Mouse (Mus musculus): ENCODE measurements around the gene Amt. TPM values are rescaled to one million over a fixed set of nuclear protein-coding genes. Genes with fewer than 3 reads are reported as not detected.
"Not testable (repeated sequence)": the region's sequence is repeated elsewhere in the genome, so short reads cannot be mapped to it uniquely, and the experiment has no call there.

Gene Amt
- total RNA-seq, 4 experiments from 2014 or later: 26.3 to 32.2 (median 28.2) TPM

DNA sequence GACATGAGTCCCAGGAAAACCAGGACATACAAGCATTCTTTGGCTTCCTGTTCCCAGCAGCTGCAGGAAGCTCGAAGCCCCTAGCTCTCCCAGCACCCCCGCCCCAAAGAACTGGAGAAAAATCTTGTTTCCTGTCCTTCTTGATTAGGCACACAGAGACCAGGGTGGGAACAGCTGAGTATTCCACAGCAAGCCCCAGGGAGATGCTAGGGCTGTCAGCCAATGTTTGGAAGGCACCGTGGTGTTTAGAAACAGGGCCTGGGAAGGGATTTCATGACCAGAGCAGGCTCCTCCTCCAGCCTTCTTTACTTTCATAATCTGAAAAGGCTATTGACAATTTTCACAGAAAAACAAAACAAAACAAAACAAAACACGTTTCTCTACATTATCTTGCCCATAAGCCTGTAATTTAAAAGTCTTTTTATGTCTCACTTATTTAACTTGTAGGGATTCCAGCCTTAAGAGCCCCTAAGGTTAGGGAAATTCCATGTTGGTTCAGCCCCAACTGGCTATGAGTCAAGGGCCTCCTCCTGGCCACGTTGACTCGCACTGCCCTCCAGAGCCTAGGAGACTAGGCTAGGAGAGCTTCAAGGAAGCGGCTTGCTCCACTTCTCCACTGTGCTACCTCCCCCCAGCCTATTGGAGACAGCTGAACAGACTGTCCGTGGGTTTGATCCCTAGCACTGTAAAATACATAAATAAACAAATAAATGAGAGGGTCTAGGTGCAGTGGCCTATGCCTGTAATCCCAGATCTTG is 16.4 kb upstream of the Amt start:
- DNase-seq (ENCODE audit: low spot score in 2 of 2): no peak

DNA sequence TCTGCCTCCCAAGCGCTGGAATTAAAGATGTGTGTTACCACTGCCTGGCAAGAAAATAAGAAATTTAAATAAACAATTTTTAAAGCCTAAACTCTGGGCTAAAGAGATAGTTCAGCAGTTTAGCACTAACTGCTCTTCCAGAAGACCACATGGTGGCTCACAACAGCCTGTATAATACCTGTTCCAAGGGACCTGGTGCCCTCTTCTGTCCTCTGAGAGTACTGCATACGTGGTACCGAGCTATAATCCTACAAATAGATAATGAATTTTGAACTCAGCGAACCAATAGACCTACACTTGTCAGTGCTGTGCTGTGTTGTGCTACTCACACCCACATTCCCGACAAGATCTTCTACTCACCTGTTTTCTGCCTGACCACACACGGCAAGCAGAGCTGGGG is 12.2 kb upstream of the Amt start:
- DNase-seq (ENCODE audit: low spot score in 2 of 2): peak in 1 of 2 experiments; percentile 39

DNA sequence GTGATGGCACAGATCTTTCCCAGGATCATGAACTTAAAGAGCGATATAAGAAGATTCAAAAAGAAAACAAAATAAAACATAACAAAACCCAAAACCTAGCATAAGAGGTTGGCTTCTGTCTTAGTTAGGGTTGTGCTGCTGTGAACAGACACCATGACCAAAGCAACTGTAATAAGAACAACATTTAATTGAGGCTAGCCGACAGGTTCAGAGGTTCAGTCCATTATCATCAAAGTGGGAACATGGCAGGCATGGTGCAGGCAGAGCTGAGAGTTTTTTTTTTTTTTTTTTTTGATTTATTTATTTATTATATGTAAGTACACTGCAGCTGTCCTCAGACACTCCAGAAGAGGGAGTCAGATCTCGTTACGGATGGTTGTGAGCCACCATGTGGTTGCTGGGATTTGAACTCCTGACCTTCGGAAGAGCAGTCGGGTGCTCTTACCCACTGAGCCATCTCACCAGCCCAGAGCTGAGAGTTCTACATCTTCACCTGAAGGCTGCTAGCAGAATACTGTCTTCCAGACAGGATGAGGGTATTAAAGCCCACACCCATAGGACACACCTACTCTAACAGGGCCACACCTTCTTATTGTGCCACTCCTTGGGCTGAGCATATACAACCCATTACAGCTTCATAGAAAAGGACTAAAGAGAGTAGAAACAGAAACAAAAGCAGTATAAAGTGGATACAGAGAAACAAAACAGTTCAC is 9.0 kb upstream of the Amt start:
- DNase-seq (ENCODE audit: low spot score in 2 of 2): not testable (repeated sequence)

DNA sequence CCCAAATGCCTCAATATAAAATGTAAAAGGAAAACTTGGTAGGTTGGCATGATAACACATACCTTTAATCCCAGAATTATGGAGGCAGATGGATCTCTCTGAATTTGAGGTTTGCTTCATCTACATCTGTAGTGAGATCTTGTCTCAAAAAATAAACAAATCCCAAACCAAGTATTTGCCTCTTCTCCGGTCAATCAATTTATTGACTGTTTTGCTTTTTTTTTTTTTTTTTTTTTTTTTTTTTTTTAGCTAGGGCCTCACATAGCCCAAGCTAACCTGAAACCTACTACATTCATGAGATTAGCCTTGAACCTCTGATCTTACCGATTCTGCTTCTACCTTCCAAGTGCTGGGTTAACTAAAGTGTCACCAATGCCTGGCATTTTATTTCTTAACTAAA is 7.3 kb upstream of the Amt start:
- no peak for DNase-seq (ENCODE audit: low spot score in 2 of 2)

DNA sequence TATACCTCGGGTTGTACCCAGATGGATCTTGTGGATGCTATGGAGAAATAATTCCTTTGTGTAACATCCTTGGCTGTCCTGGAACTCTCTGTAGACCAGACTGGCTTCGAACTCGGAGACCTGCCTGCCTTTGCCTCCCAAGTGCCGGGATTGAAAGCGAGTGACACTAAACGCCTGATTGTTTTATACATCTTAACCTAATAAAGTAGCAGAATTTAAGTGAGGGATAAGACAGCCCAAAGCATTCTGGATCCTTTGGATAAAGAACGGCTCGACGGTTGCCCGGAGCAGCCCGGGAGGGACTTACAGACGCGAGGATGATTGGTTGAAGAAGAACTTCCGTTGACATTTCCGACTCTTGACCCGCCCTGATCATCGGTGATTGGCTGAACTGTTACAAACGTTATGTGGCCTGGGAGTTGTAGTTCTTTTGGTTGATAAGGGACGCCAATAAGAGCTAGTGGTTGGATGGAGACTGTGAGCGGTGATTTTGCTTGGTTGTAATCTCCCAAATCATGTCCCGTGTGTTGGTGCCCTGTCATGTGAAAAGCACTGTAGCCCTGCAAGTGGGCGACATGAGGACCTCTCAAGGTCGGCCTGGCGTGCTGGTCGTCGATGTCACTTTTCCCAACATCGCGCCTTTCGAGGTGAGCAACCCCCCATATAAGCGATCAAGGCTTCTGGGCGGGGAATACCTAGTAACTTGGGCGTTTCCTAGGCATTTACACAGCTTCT is 6.5 kb upstream of the Amt start, which contains the start of gene Nicn1:
Nicn1 (plus strand) TSS at position 414 of the 735 bp plus-strand sequence.
- DNase-seq (ENCODE audit: low spot score in 2 of 2): peak; percentile 80 to 97

DNA sequence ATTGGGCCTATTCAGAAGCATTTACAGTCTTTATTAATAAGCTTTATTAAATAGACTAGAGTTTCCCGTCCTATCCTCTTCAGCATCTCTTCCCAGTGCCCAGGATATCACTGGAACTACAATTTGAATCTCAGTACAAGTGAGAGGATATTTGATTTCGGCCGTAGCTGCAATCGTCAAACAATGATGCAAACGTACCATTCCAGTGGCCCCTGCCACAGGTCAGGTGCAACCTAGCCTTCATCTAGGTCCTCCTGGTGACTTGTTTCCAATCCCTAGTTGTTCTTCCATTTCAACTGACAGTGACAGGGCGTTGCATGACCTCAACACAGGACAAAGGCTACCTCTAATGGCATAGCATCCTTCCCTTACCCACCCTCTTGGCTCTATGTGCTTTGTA is 5.9 kb upstream of the Amt start:
- no peak for DNase-seq (ENCODE audit: low spot score in 2 of 2)

DNA sequence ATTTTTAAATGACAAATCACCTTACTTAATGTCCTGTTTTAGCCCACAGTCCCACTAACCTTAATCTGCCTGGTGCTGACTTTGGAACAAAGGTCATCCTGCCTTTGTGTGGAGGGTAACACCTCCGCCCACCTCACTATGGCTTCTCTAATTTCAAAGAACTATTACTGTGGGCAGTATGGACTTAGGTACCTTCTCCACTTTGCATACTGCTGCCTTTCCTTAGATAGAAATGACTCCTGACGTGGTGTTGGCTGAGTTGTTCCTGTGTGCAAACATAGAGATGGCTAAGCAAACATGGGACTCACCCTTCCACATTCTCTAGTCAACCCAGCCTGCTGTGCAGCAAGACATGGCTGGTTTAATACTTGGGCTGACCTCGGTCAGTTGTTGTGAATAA is 5.2 kb downstream of the Amt start:
- DNase-seq (ENCODE audit: low spot score in 2 of 2): no peak

DNA sequence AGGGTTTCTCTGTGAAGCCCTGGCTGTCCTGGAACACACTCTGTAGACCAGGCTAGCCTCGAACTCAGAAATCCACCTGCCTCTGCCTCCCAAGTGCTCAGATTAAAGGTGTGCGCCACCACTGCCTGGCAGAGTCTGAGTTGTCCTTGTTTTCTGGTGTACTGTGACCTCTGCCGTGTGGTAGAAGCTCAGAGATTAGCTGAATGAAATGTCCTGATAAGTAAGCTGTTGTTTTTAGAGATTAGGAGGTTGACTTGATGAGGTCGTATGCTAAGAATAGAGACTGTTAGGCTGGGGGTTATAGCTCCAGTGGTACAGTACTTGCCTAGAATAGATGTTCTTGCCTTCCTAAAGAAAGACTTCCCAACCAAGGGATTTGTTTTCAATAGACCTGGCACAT is 8.1 kb downstream of the Amt start:
- DNase-seq (ENCODE audit: low spot score in 2 of 2): no peak

DNA sequence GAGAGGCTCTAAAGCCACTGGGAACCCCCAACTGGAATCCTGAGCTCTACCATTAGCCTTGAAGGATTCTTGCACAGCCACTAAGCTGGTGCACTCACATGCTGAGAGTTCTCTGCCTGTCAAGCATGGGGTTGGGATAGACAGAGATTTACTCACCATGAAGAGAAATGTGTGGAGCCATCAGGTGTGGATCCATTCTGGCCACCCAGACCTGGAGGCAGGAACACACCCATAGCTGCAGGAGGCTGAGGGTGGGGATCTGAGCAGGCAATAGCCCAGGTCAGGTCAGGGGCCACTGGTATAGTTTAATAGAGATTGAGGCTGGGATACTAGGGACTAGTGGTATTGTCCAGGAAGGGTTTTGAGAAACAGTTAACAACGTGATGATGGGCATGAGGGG is 8.5 kb downstream of the Amt start:
- no peak for DNase-seq (ENCODE audit: low spot score in 2 of 2)

DNA sequence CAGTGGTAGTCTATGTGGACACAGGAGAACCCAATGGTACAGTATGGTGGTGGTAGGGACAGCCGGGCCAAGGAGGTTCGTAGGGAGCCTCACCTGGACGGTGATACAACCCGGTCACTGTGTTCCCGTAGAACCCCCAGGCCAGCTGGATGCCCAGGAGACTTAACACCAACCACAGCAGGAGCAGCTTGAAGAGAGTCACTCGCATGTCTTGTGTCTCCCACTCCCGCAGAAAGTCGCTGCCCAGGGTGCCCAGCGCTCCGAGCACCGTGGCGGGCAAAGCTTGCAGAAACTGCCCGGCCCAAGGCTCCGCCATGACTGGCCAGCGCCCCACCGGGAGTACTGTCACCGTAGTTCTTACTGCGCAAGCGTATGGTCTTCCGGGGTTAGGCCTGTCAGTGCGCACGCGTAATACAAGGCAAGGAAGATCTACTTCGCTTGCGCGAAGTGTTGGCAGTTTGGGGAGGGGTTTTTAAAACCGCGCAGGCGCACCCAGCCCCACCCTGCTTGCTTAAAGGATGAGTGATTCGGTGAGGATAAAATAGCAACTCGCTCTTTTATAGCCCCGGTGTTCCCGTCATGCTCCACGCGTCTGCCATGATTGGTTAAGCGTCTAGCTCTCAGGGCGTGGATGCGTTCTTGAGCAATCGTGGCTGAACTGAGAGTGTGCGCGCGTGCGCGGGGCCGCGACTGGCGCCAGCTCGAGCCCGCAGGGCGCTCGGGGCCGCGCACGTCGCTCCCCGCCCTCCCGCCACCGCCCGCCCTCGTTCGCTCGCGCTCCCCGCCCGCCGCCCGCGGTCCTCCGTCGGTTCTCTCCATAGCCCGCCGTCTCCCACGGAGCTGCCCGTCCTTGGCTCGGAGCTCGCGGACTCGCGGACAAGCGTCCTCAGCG is 9.2 kb downstream of the Amt start, which contains the start of the genes Rhoa and Tcta:
Rhoa (plus strand) TSS at position 501 of the 892 bp plus-strand sequence.
Tcta (minus strand) TSS at position 532 of the 892 bp plus-strand sequence.
- peak; percentile 96 to 100 for DNase-seq (ENCODE audit: low spot score in 2 of 2)

DNA sequence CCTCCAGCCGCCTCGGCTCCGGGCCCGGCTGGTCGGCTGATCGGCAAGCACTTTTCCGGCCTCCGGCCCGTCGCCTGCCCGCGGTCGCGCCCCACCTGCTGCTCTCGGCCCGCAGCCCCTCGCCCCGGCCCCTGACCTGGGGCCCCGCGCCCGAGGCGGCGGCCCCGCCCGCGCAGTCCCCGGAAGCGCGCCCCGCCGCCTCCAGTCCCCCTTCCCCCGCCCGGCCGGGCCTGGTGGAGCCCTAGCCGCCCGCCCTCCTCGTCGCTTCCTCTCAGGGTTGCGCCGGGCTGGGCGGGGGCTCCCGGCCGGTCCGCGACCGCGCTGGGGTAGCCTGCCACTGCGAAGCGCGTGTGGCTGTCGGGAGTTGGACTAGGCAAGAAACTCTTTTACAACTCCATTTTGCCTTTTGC is 9.9 kb downstream of the Amt start:
- peak in 1 of 2 experiments; percentile 37 for DNase-seq (ENCODE audit: low spot score in 2 of 2)

DNA sequence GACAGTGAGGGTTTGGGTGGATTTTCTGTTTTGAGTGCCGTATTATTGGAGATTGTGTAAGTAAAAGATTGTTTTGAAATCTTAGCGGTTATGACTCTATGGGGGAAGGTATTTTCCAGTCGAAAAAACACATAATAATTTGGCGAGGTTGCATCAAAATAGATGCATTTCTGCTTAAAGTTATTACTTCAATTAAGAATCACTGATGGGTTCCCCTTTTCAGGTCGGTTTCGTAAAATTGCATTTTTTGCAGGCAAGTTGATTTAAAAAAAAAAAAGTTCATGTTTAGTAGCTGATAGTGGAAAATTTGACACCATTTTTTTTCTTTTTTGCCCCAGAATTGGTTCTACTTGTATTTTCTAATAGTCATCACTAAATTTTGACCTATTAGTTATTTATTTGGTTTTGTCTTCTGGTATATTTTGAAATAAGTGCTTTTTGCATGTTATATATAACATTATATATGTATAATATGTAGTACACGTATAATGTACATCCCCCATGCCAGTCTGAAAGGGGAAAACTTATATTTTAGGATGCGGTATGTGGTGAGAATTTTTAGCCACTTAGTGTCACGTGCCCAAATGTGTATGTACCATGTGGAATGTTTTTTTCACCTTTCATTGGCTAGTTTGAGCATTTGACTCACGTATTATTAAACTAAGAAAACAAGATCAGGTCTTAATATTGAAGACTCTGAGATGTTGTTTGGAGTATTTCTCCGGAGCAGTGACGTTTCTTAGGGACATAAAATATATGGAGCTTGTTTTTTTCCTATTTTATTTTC is 10.6 kb downstream of the Amt start:
- DNase-seq (ENCODE audit: low spot score in 2 of 2): no peak

DNA sequence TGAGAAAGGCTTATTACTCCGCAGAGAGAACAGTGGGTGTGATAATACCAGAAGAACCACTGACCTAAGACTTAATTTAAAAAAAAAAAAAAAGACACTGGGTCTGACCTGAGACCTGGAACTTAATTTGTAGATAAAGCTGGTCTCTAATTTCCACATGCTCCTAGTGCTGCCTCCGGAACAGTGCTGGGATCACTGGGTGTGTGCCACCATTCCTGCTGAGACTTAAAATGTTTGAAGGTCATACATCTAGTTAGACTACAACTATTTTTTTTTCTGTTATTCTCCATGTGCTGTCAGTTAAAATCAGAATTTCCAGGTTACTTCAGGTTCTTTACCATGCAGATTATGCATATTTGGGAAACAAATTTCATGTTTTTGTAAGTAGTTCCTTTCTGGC is 11.5 kb downstream of the Amt start:
- no peak for DNase-seq (ENCODE audit: low spot score in 2 of 2)

DNA sequence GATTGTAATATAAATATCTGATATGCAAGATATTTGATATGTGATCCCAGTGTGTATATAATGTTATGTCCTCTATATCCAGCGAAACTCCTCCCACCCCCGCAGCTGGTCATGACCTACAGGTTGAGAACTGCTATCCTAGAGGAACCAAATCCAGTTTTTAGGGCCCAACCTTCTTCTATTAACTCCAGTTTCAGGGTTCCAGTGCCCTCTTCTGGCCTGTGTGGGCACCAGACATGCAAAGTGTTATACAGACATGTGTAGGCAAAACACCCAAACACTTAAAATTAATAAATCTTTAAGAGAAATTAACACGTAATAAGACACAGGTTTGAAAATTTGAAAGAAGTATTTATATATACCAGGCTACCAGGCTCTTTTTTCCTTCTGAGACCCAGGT is 20.9 kb downstream of the Amt start:
- DNase-seq (ENCODE audit: low spot score in 2 of 2): no peak

DNA sequence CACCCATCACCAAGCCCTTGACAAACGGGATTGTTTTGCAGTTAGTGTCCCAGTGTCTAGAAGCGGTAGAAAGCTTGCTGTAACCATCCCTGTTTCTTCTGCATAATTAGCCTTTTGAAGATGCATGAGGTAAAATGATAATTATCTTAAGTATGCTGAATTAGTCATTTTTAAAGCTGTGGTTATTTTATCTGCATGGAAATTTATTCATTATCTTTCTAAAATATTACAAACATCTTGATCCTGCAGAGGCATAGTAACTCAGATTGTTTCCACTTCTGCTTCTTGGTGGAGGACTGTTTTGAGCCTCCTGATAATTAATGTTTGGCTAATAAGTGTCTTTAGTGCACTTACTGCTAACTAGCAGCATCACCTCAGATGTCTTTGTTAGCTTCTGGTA is 21.8 kb downstream of the Amt start:
- DNase-seq (ENCODE audit: low spot score in 2 of 2): no peak

DNA sequence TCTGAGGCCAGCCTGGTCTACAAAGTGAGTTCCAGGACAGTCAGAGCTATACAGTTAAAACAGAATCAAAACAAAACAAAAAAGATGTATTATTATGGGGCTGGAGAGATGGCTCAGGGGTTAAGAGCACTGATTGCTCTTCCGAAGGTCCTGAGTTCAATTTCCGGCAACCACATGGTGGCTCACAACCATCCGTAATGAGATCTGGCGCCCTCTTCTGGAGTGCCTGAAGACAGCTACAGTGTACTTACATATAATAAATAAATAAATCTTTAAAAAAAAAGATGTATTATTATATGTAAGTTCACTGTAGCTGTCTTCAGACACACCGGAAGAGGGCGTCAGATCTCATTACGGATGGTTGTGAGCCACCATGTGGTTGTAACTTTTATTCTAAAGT is 25.4 kb downstream of the Amt start:
- not testable (repeated sequence) for DNase-seq (ENCODE audit: low spot score in 2 of 2)

DNA sequence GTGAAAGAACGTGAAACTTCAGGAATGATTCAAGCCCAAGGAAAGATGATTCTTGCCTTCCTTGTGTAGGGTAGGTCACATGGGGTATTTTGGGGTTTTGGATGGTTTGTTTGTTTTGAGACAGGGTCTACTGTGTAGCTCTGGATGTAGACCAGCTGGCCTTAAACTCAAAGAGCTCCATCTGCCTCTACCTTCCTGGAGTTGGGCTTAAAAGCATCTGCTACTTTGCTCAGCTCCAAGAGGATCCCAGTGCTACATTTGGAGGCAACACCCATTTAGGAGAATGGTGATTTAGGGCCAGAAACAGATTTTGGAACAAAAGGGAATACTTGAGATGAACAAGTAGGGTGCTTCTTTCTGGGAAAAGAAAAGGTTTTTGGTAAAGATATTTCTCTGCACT is 28.1 kb downstream of the Amt start:
- no peak for DNase-seq (ENCODE audit: low spot score in 2 of 2)

DNA sequence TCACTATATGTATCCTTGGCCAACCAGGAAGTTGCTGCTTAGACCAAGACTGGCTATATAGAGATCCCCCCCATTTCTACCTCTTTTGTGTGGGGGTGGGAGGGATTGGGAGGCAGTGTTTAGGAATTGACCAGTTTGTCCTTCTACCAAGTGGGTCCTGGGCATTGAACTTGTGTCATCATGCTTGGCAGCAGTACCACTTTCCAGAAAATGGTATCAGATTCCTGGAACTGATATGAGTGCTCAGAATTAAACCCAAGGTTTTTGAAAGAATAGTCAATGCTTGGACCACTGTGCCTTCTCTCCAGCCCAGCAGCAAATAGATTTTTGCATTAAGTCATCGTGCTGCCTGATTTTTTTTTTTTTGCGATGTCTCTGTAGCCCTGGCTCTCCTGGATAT is 29.2 kb downstream of the Amt start:
- DNase-seq (ENCODE audit: low spot score in 2 of 2): no peak

DNA sequence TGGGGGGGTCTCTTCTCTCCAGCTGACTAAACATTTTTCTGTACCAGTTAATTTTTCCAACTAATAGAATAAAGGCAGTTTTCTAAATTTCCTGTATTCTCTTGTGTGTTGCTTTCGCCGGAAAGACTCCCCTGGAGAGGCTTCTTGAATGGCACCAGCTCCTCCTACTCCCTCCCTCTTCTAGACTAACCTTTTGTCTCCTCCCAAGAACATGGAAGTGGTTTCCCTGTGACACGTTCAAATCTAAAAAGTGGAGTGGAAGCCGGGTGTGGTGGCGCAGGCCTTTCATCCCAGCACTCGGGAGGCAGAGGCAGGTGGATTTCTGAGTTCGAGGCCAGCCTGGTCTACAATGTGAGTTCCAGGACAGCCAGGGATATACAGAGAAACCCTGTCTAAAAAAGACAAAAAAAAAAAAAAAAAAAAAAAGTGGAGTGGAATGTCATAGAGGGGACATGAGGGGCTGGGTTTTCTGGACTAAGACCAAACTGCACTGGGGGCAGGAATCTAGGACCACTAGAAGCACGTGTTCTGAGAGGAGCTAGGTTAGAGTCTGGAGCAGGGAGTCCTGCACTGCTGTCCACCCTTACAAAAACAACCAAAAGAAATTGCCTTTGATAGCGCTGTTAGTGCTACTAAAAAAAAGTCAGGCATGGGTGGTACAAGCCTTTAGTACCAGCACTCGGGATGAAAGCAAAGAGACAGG is 41.3 kb downstream of the Amt start:
- no peak for DNase-seq (ENCODE audit: low spot score in 2 of 2)

DNA sequence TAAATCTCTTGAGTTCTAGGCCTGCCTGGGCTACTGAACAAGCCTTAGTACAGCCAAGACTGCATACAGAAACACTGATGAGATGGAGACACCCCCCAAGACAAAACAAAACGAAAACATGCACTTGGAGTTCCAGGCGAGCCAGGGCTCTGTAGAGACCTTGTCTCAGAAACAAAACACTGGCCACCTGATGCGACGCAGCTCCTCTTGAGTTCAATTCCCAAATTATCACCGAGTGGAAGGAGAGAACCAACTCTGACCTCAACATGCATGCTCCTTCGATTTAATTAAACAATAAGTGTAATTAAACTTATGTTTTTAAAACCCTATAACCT is 41.9 kb downstream of the Amt start:
- no peak for DNase-seq (ENCODE audit: low spot score in 2 of 2)
